Mouse (Mus musculus) megakaryocyte, adult 5-6 weeks (primary cell): ENCODE results near the gene Cdk6. TPM values are rescaled to one million over a fixed set of nuclear protein-coding genes. Genes with fewer than 3 reads are reported as not detected.
A peak's percentile ranks its signal among the peaks of the same experiment; 100 is the strongest.
"Not testable (repeated sequence)": the region's sequence is repeated elsewhere in the genome, so short reads cannot be mapped to it uniquely, and the experiment has no call there.

Experiments used
- ATAC-seq: 2 replicates; pipeline ENCODE4 v1.8.0; 2016; ENCODE audit warnings: mild to moderate bottlenecking, inconsistent platforms; ENCODE audit not compliant: poor library complexity, severe bottlenecking
- total RNA-seq, 2 experiments: library from RNA; stranded (forward) in 1 of 2; stranded (reverse) in 1 of 2; fragments of 153-499, 151-499 nt in 1 of 2; fragments of 221-1000, 200-1000 nt in 1 of 2; gene quantifications; 2 replicates each; pipeline versions ENCODE4 v1.2.3 to v1.2.4; 2015 to 2017

Cdk6 gene
- total RNA-seq, 2 experiments from 2014 or later, result 9.7 to 17.9 TPM

GRCm38 (mm10) chr5:3374763-3375162 lies 33.5 kb downstream of the Cdk6 start:
- no peak for ATAC-seq

DNA sequence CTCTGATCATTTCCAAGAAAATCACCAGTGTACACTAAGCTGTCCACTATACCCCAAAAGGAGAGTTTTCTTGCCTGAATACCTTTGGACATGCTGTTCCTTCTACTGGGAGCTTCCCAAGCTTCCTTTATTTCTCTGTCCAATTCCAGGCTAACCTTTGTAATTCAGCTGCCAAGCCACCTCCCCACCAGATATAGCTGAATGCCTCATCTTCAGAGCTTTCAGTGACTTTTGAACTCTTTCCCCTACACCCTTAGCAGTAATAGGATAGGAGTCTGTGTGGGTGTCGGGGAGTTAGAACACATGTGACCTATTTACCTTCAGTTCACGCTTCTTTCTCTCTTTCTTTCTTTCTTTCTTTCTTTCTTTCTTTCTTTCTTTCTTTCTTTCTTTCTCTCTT lies 34.9 kb downstream of the Cdk6 start:
- ATAC-seq, result no peak

GRCm38 (mm10) chr5:3379252-3379651 lies 38.0 kb downstream of the Cdk6 start:
- no peak for ATAC-seq

GRCm38 (mm10) chr5:3380692-3381233 lies 39.5 kb downstream of the Cdk6 start:
- no peak for ATAC-seq

- ATAC-seq, result peak; percentile 43
Observed at GRCm38 (mm10) chr5:3381795-3382194, 40.5 kb downstream of the Cdk6 start.

GRCm38 (mm10) chr5:3382343-3383040 lies 41.2 kb downstream of the Cdk6 start:
- ATAC-seq, result peak; percentile 61

DNA sequence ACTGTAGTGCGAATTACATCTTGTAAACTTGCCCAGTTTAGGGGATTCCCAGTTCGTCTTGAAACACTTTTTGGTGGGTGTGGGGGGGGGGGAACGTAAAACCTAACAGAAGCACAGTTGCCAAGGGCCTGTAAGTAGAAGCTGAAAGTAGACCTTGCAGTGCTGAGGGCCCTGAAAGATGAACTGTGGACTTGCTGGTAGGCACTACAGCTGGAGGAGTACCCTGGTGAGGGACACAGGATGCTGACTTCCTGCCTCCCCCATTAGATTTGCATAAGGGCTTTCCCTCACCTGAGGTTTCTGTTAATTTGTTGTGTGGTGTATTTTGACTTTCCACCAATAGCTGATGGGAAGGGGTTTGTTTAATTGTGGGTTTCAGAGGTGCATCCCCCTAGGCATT lies 42.3 kb downstream of the Cdk6 start:
- no peak for ATAC-seq

- no peak for ATAC-seq
Observed at GRCm38 (mm10) chr5:3385078-3385477, 43.8 kb downstream of the Cdk6 start.

DNA sequence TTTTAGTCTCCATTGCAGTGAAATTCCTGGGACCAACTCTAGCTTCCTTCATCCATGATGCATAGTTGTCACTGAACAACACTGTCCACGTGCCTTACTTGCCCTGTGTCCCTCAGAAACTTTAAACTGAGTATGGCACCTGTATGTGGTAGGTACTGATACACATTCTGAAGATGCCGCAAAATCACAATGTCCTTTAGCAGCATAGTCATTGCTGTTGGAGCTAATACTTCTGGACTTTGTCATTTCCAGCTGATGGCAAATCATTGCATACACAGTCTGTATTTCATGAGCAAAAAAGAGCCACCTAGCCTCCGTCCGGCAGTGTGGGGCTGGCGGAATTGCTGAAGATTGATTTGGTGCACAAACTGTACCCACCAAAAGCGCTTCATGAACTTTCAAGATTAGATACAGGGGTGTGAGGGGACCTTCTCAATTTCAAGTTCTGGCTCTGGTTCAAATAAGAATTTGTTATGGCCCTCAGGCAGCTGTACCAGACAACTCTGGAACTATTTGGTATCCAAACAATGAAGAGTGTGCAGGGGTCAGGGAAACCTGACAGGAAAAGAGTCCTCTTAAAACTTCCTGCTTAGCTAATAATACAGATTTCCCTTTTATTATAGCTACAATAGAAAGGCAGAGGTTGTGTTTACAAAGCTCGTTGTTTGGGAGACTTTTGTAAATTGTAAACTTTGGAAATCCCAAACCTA lies 44.9 kb downstream of the Cdk6 start:
- no peak for ATAC-seq

- no peak for ATAC-seq
Observed at GRCm38 (mm10) chr5:3386731-3387087, 45.4 kb downstream of the Cdk6 start.

GRCm38 (mm10) chr5:3387138-3387537 lies 45.9 kb downstream of the Cdk6 start:
- ATAC-seq, result peak; percentile 52

DNA sequence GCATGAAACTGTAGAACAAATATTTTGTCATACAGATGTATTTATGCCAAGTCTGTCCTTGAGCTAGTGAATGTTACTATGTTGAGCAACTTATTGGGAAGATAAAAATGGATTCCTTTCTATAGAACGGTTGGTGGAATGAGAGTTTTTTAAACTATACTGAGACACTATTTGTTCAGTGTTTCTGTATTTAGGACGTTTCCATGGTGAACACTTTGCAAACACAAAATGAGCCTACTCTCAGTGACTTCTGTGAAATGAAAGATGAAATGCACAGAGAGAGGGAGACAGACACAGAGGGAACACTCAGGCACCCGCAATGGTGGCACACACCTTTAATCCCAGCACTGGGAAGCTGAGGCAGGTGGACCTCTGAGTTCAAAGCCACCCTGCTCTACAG lies 51.6 kb downstream of the Cdk6 start:
- ATAC-seq, result no peak

DNA sequence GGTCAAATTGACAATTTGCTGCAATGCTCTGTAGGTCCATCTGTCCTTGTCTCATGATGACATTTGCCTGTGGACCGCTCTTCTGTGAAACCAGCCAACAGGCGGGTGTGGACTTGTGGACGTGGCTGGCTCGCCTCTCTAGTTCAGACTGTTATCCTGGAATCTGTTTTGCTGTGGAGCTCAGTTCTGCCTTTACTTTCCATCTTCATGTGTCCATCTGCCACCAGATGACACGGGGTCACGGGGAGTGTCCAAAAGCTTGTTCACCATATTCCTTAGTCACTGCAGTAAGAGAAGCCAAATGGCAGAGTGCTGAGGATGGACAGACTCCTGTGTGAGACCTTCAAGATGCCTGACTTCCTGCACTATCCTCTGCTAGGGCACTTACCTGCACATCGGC lies 52.9 kb downstream of the Cdk6 start:
- ATAC-seq, result no peak

- ATAC-seq, result peak; percentile 43; the same call in 1 of the 2 replicates
Observed at GRCm38 (mm10) chr5:3395020-3395419, 53.7 kb downstream of the Cdk6 start.

- ATAC-seq, result no peak
Observed at GRCm38 (mm10) chr5:3396214-3396613, 54.9 kb downstream of the Cdk6 start.

DNA sequence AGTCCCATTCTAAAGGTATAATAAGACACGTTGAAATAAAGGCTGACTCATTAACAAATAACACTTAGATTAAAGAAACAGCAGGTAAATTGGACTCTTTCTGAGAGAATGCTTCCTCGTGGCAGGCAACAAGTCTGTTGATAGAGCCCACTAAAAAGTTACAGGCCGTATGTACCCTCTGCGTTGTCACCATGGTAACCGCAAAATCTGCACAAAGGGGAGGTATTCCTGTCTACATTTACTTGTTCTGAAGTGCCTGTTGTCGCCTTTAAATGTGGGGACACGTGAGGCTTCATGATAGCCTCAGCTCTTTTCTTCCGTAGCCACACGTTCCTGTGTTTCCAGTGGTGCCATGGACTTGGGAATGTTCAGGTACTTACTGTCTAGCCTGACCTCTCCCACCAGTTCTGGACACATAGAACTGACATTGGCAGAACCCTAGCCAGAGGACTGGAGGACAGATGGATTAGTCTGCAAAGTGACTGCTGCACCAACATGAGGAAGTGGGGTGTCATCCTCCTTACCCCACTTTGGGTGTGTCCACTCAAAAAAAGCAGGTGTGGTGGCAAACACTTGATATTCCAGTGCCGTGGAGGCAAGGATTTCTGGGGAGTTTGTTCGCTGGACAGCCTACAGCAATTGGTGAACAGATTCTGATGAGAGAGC lies 55.8 kb downstream of the Cdk6 start:
- peak; percentile 79 for ATAC-seq

GRCm38 (mm10) chr5:3399784-3400494 lies 58.7 kb downstream of the Cdk6 start:
- no peak for ATAC-seq

- peak; percentile 35; the same call in 1 of the 2 replicates for ATAC-seq
Observed at GRCm38 (mm10) chr5:3405102-3405501, 63.8 kb downstream of the Cdk6 start.

DNA sequence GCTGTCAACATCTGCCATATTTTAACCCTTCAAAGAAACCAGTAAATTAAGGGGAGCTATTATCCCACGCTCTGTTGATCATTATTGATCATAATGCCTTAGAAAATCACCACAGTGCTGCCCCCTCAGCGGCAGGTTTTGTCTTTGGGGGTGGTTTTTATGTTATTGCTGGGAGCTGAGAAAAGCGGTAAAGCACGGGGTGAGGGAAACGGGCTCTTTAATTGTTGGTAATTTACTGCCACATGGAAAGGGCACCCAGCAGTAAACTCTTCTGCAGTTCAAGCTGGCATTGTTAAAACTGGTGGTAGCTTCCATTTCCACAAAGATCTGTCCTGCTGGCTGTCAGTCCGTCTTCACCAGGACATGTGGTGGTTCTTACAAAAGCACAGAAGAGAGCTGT lies 64.2 kb downstream of the Cdk6 start:
- ATAC-seq, result no peak

DNA sequence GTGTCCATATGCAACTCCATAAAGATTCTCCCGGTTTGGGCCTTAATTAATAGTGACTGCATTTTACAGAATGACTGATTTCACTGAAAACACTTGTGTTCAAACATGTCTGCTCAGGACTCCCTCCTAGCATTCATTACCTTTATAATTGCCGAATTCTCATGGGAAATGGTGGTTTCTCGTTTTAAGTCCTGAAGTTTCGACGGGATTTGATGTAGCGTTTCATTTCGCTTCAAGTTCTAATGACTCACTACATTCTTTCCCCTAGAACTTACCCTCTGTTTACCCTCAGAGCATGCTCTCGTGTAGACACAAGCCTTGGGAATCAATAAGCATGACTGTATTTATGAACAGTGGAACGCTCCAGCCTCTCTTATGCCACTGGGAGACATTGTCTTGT lies 66.6 kb downstream of the Cdk6 start:
- ATAC-seq, result no peak

GRCm38 (mm10) chr5:3418183-3418582 lies 76.9 kb downstream of the Cdk6 start:
- ATAC-seq, result not testable (repeated sequence)
